Mouse (Mus musculus): ENCODE data around the gene Tspan32. TPM values are rescaled to one million over a fixed set of nuclear protein-coding genes. Genes with fewer than 3 reads are reported as not detected.
A peak's percentile ranks its signal among the peaks of the same experiment; 100 is the strongest.

Tspan32 gene
- total RNA-seq, 2 experiments from 2014 or later: 0.91 to 1.1 TPM

DNA sequence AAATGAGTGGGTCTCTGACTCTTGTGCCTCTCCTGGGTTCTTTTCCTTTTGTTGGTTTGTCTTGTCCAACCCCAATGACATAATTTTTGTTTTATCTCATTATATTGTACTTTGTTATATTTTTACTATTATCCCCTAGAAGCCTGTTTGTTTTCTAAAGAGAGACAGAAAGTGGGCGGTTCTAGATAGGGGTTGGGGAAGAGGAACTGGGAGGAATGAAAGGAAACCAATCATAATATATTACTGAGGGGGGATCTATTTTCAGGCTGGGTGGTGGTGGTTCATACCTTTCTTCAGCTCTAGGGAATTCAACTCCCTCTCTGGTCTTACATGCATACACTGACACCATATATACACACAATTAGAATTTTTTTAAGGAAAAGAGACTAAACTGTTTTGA is 19.4 kb downstream of the Tspan32 start:
- no peak for DNase-seq
- intact Hi-C loops (cut with DNase I): no loop called here

- DNase-seq: no peak
Measured at GRCm38 (mm10) chr7:143025496-143025895, 20.6 kb downstream of the Tspan32 start.

DNA sequence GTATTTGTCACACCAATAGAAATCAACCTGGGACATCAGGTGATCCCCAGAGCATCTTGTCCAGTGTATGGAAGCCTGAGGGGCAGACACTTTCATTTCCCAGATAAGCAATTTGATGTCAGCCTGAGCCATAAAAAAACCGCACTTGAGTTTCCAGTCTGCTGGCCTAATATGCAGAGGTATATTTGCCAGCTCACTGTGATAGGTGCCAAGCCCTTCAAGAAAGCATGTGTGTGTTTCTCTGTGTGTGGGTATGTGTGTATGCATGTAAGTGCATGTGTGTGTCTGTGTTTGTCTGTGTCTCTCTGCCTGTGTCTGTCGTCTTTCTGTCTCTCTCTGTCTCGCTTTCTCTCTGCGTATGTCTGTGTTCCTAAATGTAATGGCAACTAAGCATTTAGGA is 22.4 kb downstream of the Tspan32 start:
- intact Hi-C loops (cut with DNase I): no loop called here
- DNase-seq: no peak

More at GRCm38 (mm10) chr7:143025496-143025895, 20.6 kb downstream of the Tspan32 start:
- intact Hi-C loops (cut with DNase I): no loop called here

- DNase-seq: no peak
- intact Hi-C loops (cut with DNase I): no loop called here
Measured at GRCm38 (mm10) chr7:143031816-143032215, 27.0 kb downstream of the Tspan32 start.

DNA sequence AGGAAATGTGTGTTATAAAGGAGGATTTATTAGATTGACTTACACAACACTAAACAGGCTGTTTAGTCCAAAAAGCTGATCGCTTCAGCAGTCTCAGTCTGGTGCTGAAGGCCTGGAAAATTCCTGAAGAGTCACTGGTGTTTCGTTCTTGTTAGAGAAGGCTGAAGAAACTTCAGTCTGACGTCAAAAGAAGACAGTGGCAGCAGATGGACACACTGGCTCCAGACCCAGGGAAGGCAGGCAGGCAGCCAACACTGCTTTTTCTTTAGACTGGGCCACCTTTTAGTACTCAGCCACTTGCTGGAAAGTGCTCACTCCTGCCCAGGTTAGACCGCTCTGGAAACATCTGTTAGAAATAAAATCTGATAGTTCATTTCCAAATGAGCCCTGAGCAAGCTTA is 28.7 kb downstream of the Tspan32 start:
- intact Hi-C loops (cut with DNase I): no loop called here
- peak in 1 of 2 experiments; percentile 47 for DNase-seq

DNA sequence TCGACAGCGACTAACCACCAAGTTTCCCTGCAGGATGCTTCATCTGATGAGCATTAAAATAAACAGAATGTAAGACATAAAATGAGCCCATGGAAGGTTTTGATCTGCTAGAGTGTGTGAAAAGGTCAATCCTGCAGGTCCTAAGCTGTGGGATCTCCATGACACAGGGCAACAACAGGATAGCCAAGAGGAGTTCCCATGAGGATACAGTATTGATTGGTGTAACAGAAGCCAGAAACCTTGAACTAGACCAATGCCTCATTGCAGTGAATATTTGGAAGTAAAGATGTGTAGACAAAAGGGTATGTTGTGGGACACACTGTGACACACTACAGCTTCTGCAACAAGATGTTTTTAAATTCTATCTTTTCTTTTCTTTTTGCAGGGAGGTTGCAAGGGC is 29.3 kb downstream of the Tspan32 start:
- DNase-seq: no peak
- intact Hi-C loops (cut with DNase I): no loop called here

DNA sequence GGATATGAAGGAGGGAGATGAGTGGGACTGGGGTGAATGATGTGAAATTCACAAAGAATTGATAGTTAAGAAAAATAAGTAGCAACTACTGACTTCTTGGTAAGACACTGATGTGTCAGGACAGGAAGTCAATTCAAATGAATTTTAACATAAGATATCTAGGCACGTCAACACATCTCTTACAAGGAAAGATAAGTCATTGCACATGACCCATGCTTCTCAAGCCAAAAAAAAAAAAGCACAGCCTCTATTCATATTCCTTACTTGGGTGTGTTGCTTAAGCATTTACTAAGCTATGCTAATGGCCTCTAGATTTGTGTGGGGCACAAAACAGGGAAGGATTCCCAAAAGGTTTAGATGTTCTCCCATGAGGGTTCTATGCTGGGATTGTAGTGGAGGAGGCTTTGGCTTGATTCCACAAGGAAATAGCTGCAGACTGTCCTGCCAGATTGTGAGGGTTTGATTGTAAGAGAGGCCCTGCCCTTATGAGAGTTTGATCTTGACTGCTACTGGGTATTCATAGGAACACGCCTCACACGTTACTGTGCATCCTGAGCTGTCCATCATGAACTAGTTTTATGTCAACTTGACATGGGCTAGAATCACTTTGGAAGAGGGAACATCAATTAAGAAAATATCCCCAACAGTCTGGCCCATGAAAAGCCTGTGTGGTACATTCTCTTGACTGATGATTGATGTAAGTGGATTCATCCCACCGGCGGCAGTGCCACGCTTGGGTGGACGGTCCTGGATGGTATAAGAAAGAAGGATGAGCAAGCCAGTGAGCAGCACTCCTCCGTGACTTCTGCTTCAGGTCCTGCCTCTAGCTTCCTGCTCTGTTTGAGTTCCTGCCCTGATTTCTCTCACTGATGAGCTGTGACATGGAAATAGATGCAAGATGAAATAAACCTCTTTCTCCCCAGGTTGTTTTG is 29.9 kb downstream of the Tspan32 start:
- DNase-seq: no peak

DNA sequence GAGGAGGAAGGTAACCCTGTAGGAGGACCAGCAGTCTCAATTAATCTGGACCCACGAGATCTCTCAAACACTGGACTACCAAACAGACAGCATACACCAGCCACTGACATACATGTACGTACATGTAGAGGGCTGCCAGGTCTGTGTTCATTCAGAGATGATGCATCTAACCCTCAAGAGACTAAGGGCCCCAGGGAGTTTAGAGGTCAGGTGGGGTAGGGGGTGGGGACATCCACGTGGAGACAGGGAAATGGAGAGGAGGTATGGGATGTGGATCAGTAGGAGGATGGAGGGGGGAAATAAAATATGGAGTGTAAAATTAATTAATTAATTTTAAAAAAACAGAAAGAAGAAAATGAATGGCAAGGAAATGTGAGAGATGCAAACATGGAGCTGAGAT is 31.9 kb downstream of the Tspan32 start:
- intact Hi-C loops (cut with DNase I): no loop called here
- DNase-seq: no peak

More for the DNA sequence above, 29.9 kb downstream of the Tspan32 start:
- intact Hi-C loops (cut with DNase I): no loop called here

- DNase-seq: no peak
- intact Hi-C loops (cut with DNase I): no loop called here
Measured at GRCm38 (mm10) chr7:143037306-143037705, 32.5 kb downstream of the Tspan32 start.

GRCm38 (mm10) chr7:143038174-143038931 is 33.5 kb downstream of the Tspan32 start:
- no peak for DNase-seq
- intact Hi-C loops (cut with DNase I): no loop called here

DNA sequence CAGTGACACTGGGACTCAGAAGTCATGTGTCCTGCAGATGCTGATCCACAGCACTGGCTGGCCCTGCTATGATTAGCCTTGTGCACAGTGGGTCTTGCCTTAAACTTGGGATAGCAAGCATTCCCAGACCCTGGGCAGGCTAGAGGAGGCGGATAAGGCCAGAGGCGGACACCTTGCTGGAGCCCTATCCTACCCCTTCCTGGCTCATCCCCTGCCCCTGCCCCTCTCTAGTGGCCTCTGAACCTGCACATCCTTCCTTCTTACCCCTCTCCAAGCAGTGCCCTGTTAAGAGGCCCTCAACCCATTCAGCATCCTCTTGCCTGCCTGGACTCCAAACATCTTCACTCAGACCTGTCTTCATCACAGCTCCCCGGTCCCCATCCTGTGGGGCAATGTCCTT is 35.7 kb downstream of the Tspan32 start:
- intact Hi-C loops (cut with DNase I): no loop called here

GRCm38 (mm10) chr7:143041138-143041822 is 36.4 kb downstream of the Tspan32 start:
- no peak for DNase-seq
- intact Hi-C loops (cut with DNase I): no loop called here

More for the DNA sequence above, 35.7 kb downstream of the Tspan32 start:
- DNase-seq: no peak

DNA sequence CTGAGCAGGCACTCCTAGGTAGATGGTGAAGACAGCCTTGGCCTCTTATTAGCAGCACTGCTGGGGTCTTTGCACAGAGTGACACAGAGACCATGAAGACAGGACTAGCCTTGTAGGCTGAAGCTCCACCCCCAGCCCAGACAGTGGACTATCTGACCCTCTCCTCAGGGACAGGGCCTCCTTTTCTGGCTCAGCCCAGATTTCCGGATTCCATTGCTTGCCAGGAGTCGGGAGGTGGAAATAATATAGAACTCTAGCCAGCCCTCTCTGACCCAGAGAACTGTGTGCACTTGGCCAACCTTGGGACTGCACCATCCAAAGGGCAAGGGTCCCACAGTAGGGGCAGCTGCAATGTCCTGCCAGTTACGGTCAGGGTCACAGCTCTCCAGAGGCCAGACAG is 37.2 kb downstream of the Tspan32 start:
- peak; percentile 68 to 80 for DNase-seq
- intact Hi-C loops (cut with DNase I): no loop called here

DNA sequence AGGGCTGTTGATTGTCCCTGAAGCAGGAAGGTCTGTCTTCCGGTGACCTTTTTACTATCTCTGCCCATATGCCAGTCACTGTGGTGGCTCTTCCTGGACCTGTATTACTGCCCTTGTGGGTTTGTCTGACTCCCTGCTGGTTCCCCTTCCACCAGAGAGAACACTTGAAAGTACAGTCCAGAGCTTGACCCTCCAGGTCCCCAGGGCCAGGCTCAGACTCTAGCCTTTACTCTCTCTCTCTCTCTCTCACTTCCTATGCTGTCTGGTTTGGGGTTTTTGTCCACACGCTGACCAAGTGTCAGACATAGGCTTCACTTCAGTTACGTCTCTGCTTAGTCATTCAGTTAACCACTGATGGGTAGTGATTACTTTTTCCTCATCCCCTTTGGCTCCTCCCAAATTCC is 38.1 kb downstream of the Tspan32 start:
- DNase-seq: peak in 1 of 2 experiments; percentile 22
- intact Hi-C loops (cut with DNase I): no loop called here

DNA sequence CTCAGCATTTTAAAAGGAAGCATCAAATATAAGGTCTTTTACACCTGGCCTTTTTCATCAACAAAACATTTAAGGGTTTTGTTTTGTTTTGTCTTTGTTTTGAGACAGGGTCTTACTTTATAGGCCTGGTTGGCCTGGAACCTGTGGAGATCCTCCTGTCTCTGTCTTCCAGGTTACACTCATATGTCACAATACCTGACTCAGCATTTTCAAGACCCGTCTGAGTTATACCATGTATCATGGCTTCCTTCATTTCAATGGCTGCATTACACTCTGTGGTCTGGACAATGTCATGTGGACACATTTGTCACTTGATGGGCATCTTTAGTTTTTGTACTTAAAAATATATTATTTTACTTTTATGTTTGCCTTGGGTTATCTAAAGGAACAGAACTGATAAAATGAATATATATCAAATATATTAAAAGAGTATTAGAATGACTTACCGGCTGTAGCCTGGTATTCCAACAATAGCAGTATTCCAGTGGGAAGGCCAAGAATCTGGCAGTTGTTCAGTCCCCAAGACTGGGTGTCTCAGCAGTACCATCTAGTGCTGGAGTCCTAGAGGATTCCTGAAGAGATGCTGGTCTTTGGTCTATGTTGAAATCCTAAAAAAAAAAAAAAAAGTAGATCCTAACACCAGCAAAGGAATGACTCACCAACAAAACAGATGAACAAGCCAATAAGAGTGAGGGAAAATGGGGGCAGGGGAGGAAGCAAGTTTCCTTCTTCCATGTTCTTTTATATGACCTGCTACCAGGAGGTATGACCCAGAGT is 39.4 kb downstream of the Tspan32 start:
- DNase-seq: no peak
- intact Hi-C loops (cut with DNase I): no loop called here

GRCm38 (mm10) chr7:143044826-143045206 is 40.0 kb downstream of the Tspan32 start:
- intact Hi-C loops (cut with DNase I): no loop called here
- DNase-seq: no peak

GRCm38 (mm10) chr7:143046358-143046757 is 41.5 kb downstream of the Tspan32 start:
- intact Hi-C loops (cut with DNase I): no loop called here
- DNase-seq: no peak

DNA sequence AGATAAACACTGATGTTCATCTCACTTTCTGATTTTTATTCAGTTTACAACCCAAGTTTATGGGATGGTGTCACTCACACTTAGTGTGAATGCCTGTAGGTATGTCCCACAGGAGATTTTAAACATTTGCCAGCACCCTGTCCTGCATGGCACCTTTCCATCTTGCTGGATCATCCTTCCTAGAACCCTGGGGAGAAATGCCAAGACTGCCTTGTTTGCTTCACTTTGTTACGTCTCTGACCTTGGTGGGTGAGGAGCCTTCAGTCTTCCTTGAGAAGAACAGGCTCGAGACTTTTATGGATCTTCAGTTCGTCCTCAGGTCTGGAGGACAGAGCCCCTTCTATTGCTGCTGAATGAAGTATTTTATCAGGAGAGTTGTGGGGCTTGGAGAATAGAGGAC is 44.5 kb downstream of the Tspan32 start:
- intact Hi-C loops (cut with DNase I): no loop called here

GRCm38 (mm10) chr7:143049841-143050816 is 45.3 kb downstream of the Tspan32 start:
- peak; percentile 56 to 70 for DNase-seq
- intact Hi-C loops (cut with DNase I): no loop called here

More for the DNA sequence above, 44.5 kb downstream of the Tspan32 start:
- DNase-seq: no peak

Data from heart, postnatal 14 days (tissue).